Mouse (Mus musculus) bone marrow macrophage, adult 2 months (primary cell): ENCODE measurements at regions not wholly inside any gene's neighbourhood (a gene's known extent, or its start where the extent isn't known, plus 50 kb on each side); places are given as distances from the start of the nearest gene placed in this dataset.

ENCODE experiments used
- CTCF ChIP-seq: IDR thresholded peaks from 2 replicates; pipeline ENCODE4 v1.5.1; 2012; ENCODE audit warnings: low read depth, mild to moderate bottlenecking, low read length, moderate library complexity
- POLR2A ChIP-seq: IDR thresholded peaks from 2 replicates; pipeline ENCODE4 v1.6.1; 2012; ENCODE audit warnings: mild to moderate bottlenecking, low read depth, low read length, borderline replicate concordance

GRCm38 (mm10) chr13:69260485-69260884 is 261.1 kb upstream of the Adcy2 start:
- TF ChIP-seq CTCF = no peak
- no peak for TF ChIP-seq POLR2A
